Mouse (Mus musculus) urinary bladder, postnatal 14 days (tissue): ENCODE results near the gene Art3.

Experiments used
- DNase-seq: peaks from one replicate; pipeline ENCODE4 v3.0.0; 2021; ENCODE audit warnings: low spot score

The Art3 gene

DNA sequence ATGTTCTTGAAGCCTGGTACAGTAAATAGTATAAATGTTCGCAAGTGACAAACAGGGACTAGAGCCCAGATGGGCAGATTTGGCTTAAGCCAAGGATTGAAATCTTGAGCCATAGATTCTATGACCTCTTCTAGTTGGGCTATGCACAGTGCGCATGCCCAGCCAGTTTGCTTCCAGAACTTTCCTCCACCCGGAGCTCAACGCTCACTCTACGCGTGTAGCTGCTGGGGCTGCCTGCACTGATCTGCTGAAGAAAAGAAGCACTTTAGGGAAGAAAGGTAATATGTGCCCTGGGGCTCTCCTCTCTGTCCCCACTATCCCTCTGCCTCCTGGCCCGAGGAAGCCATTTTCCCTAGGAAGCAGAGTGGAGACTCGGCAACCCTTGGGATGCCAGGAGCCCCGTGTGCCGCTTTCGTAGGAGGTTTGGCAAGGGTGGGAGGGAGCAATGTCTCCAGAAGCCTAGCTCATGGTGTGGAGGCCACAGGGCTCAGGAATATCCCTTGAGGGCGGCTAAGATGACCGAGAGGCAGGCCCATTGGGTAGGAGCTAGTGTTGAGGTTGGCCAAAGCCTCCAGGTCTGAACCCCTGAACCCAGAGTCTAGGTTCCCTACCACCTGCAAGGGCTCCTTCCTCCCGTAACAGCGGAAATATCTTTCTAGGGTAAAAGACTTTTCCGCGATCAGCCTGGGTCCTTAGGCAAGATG is at the start of gene Art3:
Gene Art3 (plus strand): TSS at position 193 of the 704 bp plus-strand sequence.
- no peak for DNase-seq

DNA sequence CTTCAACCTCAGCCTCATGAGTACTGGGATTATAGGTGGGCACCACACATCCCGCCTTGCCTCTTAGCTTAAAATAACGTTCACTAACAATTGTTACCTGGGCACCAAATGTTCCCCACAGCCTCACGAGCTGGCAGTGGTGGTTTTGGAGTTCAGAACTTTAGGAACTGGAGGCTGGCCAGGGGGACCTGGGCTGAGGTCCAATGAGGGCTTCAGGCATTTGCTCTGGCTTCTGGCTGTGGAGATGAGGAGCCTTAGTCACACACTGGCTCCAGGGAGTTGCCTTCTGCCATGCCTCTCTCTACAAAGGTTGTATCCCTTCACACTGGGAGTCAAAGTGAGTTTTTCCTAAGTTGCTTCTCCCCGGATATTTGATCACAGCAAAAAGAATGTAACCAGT is 49.1 kb upstream of the Art3 start:
- peak; percentile 25 for DNase-seq

DNA sequence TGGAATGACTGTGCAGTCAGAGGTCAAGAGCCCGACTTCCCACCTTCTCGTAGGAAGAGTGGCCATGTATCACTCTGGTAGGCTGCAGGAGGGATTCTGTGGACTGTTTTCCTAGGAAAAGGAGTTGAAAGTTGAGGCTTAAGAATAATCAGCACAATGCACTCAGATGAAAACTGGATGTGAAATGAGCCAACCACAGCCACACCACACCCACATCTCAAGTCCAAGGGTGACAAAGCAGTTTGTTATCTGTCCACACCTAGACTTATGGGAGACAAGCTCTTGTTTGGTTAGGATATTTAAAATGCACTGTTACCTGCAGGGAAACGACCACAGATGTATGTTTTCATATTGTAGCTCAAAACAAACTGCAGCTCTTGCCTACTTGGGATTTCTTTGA is 48.5 kb upstream of the Art3 start:
- DNase-seq, result no peak

DNA sequence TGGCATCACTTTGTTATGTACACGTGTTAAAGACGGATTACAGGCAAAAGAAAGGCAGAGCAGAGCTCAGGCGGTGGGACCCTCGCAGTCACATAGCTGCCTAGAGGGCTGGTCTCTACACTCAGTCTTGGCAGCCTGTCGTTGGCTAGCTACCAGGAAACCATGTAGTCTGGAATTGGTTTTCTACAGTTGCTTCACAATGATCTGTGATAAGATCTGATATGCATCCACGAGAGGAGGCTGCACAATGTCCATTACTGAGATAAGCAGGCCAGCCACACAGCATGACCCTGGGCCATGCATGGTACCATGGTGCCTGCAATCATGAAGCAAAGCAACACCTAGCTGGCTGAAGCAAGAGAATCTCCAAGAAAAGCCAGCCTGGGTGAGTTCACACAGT is 43.8 kb upstream of the Art3 start:
- no peak for DNase-seq

DNA sequence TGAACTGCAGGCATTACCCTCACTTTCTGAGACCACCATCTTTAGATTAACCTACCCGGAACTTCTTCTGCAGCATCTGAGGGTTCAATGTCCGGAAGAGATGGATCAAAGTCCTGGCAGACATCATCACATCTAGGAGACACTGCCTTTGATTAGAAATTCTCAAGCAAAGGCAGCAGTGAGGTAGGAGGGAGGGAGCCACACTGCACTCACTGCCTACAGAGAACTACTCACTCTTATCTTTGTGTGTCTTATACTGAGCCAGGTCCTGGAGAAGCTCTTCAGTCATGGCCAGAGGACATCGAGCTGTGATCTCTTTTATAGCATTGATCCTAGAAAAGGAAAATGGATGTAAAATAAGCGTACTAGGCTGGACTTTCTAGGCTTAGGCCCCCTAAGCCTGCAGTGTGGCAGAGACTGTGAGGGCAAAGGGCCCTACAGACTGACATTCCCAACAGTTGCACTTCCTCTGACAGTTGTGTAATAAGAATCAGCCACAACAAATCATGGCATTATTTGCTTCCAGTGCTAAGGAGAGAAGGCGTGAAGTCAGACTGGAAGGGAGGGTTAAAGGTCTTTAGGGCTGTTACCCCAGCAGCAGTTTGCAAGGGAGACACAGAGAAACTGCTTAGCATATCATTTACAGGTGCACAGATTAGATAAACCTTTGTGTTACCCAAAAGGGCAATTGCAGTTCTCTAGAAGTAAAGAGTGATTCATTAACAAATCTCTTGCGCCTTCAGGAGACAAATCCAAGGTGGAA is 39.8 kb upstream of the Art3 start:
- no peak for DNase-seq

DNA sequence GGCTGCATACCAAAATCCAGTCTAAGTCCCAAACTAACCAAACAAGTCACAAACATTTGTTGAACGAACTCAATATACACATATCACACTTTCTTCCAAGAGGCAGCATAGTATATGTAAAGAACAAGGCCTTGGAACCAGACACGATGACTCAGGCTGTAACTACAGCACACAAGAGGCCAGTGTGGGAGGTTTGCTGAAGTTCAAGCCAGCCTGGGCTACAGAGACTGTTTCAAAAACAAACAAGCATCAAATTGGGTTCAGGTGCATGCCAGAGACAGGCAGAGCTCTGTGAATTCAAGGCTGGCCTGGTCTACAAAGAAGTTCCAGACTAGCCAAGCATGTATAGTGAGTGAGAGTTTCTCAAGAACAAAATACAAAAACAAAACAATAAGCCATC is 37.1 kb upstream of the Art3 start:
- no peak for DNase-seq

DNA sequence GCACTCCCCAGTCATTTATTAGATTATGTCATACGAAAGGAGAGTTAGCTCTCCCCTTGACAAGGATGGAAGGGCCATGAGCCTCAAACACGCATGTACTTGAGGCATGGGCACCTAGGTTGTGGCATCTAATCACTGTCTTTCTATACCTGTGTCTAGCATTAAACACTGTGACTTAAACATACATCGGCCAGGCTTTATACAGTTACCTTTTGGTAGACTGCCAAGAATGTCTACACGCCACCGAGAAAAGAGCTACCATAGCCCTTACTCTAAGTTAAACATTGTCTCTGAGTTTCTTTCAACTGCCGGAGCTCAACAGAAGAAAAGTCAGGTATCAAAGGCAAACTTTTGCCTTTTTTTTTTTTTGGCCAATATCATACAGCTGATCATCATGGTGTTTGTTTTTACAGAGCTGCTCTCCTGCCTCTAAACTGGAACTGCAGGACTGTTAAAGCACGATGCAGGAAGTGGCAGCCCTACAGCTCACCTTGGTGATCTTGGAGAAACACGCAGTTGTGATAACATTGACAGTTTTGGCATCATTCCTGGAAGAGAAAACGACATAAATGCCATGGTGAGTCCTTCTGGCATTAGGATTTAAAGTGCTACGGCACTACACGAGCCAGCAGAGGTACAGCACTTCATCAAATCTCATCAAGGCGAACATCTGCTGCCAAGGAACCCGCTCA is 29.3 kb upstream of the Art3 start:
- DNase-seq, result peak; percentile 22

DNA sequence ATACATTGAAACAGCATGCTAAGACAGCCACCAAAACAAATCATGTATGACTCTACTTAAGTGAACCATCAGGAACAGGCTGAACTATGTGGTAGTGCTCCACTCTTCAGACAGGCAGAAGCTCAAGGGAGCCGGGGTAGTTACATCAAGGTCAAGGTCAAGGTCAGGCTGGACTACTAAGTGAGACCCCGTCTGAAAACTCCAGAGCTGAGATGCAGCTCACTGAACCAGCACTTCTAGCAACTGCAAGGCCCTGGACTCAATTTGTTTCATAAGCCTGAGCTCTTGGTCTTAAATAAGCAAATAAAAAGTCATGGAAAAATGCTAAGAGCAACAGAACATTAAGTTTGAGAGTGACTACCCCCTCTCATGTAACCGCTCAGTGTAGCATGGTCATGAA is 27.3 kb upstream of the Art3 start:
- no peak for DNase-seq

DNA sequence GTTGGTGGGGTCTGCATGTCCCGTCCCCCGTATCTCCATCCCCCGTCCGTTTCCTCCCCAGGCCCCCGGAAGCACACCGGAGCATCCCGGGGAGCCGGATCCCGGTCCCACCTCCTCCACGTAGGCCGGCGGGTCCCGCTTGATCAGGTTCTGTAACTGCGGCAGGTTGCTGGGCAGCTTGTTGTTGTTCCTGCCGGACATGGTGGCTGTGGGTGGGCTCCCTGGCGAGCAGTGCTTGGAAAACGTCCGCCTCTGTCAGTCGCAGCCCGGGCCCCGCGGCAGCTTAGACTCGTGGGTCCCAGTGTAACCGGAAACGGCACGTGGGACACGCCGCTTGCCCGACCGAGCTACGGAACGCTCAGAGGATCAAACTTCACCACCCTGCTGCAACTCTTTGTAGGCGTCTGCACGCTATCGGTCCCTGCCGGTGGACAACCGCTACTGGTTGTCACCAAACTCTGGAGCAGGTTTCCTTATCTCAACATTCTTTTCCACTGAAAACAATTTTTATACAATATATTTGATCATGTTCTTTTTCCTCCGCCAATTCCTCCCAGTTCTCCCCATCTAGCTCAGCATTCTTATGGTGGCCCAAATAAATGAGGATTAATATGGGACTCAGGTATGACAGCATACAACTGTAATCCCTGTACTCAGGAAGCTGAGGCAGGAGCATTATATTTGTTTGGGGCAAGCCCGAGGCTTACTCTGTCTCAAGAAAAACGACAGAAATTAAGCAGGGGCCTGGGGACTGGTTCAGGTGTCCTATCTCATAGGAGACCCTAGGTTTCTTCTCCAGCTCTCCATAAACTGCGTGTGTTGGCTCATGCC is 21.7 kb upstream of the Art3 start, which contains the start of gene Sdad1:
Gene Sdad1 (minus strand): TSS at position 799 of the 831 bp plus-strand sequence.
- peak; percentile 93 for DNase-seq

DNA sequence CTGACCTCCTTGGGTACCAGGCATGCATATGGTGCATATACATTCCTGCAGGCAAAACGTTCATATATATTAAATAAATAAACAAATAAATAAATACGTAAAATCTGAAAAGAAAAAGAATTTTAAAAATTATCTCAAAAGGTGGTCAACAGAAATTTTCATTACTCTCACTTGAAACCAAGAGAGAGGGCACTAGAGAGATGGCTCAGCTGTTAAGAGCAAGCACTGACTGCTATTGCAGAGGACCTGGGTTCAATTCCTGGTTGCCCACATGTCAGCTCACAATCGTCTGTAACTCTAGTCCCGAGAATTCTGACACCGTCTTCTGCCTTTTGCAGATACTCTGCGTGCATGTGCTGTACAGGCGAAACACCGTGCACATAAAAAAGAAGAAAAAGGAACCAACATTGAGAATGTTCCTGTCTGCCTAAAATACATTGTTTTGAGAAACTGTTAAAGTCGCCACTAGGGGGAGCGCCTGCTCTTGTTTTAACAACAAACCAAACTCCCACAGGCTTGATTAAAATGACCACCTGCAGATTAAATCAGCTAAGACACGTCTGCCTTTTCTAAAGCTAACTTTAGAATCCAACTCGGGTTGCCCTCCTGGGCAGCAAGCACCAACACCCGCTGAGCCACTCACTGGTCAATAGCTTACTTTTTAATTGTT is 19.4 kb upstream of the Art3 start:
- DNase-seq, result peak; percentile 91

DNA sequence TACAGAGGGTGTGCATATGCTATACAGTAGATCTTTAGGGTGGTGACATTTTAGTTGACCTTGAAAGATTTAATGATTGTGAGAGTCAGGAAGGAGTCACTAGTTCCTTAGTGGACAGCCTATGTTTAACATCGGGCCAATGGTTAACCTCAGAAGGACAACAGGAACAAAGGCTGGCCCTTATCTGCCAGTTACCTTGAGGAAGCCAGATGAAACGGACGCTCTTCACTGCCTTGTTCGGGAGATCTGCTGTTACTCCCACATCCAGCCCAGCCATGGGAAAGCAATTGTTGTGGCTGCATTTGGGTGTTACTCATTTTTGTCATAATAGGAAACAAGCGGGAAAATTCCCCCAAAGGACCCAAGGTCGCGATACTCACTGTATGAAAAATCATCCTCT is 17.9 kb upstream of the Art3 start:
- no peak for DNase-seq

DNA sequence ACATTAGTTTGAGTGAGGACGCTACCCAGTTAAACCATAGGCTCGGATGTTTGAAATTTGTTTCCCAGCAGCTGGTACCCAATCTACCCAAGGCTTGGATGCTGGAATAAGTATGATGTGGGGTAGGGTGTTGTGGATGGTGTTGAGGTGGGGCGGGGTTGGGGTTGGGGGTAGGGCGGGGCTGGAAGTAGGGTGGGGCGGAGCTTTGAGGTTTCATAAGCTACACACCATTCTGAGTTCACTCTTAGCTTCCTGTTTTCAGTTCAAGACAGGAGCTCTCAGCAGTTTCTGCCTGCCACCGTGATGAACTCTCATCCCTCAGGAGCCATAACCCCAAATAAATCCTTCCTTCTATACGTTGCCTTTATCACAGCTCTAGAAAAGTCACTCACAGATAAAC is 13.5 kb upstream of the Art3 start:
- no peak for DNase-seq

DNA sequence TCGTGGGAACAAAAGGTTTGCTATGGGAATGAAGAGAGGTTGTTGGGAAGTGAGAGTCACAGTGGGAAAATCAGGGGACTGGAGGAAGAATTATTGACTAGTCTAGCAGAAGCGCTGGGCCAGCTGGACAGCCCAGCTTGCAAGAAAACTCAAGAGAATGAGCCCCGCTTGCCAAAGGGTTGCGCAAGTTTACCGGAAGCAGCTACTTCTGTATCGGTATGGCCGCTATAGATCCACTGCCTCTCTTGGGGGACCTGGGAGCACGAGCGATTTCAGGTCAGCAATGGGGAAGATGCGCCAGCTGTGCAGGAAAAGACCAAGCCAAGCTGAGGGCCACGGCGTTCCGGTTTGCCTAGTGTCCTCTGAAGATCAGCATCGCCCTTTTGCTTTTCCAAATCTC is 13.0 kb upstream of the Art3 start:
- no peak for DNase-seq

DNA sequence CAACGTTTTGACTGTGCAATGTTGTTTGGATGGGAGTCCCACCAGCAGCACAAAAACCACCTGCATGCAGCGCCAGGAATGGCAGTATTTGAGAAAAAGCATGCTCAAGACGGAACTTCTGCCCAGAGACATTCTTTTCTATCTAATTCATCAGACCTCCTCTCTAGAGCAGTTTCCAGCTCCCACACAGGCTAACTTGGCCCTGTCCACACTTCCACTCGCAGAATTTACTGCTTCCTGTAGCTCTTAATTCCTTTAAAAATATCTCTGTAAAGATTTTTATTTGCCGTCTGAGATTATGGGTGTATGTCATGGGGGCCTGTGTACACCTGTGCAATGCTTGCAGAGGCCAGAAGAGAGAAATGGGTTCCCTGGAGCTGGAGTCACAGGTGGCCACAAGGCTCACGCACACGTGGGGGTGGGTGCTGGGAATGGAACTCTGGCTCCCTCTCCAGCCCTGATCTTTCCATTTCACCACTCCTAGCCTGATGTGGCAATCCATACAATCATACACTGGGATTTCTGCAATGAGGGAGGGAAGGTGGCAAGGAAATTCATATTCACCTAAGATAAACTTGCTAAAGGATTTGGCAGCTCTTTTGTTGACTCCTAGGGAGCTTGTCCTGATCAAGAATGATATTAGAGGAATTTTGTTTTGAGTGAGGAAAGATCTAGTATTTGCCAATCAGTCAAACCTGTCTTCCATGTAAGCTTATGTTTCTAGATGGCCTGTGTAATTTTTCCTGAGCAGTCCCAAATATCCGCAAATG is 9.8 kb upstream of the Art3 start:
- DNase-seq, result no peak

DNA sequence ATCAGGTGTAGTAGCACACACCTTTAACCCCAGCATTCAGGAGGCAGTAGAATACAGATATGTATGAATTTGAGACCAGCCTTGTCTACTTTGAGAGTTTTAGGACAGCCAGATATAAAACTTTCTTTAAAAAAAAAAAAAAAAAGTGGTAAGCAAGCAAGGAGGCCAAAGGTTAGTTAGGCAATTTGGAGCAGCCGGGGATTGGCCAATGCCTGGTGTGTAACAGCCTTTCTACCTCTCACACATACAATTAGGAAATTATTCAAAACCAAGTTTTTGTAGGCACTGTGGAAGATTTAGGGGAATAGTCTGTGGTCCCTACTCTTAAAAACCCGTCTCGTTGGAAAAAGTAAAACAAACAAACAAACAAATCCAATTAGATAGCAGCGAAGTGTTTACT is 9.0 kb upstream of the Art3 start:
- DNase-seq, result no peak

DNA sequence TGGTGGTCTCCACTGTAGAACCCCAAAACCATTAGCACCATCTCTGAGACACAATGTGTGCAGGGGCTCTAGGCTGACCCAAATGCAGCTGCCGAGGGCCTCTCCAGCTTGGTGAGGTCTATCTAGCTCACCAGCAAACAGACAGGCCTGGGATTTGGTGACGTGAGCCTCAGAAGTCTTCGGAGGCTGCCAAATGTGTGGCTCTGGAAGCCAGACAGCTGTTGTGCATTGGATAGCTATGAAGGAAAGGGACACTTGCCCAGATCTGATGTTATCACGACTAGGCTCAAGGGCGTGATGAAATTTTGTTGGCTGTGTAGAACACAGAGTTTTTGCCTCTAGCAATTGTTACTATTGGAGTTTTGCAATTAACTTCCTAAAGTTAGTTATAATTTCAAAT is 8.4 kb upstream of the Art3 start:
- DNase-seq, result peak; percentile 56

DNA sequence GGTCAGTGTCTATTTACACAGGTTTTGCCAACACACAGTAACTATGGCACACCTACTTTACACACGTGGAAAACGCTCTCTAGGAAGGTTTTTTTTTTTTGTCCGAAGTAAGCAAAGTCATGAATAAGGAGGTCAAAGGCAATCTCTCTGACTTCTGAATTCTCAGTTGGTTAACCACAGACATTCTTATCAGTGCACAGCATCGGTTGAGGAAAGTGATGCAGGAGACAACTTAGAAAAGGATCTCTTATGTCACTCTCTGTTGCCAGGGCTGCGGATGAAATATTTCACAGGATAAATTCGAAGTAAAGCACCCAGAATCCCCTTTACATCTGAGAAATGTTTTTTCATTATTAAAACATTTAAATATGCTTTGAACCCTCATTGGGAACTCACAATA is 4.3 kb upstream of the Art3 start:
- DNase-seq, result no peak

DNA sequence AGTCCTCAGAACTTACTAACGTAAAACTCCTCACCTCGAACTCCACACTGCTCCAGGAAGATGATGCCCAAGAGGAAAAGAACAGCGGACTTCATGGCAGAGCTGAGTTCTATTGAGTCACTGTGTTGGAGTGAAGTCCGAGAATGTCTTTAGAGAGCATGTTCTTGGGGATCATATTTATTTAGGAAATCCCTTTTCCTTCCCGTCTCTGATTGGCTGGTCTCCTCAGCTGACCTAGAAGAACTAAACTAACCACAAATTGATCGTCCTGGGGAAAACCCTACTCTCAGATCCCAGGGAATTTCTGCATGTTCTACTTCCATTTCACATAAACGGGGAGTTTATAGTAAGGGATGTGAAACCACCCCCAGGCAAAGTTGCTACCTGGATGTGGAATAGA is 3.7 kb upstream of the Art3 start, which contains the start of gene Cxcl9:
Gene Cxcl9 (minus strand): TSS at position 151 of the 400 bp plus-strand sequence.
- DNase-seq, result no peak

DNA sequence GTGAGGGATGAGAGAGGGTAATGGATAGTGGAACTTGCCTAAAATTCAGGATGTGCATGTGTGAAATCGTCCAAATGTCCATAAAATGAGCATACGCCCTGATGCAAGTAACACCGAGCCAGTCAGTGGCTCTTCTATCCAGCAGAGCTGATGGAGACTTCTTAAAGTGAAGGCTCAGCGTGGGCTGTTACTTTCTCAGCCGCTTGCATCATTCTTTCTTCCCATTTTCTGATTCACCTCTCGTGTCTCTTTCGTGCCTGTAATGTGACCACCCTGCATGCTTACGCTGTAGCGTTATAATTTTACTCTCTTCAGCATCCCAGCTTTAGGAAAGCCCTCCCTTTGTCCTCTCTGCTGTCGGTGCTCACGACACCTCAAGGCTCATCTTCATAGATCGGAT is 505 bp upstream of the Art3 start:
- DNase-seq, result no peak

DNA sequence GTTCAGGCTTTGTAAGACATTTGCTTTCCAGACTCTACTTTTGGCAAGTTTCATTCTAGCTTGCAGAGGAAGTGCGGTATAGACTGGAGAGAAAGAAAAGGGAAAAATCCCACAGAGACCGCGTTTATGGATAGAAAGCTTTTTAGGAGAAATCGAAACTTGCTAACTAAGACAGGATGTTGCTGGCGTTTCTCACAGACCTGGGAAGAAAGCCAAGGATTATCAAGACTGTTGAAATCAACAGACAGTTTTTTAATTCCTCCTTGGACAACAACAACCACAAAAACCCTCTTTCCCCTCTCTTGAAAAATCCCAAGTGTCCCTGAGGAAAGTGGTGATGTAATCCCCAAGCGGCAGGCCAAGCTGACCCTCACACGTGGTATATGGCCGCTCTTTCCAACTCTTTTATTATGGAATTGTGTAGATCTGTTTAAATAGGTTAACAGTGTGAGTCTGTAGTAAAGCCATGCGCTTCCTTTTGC is 773 bp downstream of the Art3 start:
- peak; percentile 37 for DNase-seq

DNA sequence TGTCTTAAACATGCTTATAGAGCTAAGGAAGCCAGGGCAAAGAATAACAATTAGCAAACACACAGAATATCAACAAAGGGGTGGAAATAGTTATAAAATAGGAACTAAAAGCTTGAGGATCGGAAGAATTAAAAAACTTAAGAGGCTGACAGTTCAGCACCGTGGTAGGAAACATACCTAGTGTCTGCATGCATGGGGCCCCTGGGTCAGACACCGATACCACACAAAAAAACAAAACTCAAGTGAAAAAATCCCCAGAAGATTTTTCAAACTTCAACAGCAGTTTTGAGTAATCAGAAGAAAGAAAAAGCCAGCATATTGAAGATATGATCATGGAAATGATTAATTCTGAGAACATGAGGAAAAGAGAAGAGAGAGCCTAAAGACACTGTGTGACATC is 5.1 kb downstream of the Art3 start:
- no peak for DNase-seq
